Mouse (Mus musculus) thymus, postnatal 36 days (tissue): Measurements from ENCODE around the gene Osbpl3.

Source experiments
- DNase-seq, 2 experiments: peaks; one replicate each; pipeline ENCODE4 v3.0.0; 2022; ENCODE audit warnings: mixed read lengths in 2 of 2

Osbpl3 gene

DNA sequence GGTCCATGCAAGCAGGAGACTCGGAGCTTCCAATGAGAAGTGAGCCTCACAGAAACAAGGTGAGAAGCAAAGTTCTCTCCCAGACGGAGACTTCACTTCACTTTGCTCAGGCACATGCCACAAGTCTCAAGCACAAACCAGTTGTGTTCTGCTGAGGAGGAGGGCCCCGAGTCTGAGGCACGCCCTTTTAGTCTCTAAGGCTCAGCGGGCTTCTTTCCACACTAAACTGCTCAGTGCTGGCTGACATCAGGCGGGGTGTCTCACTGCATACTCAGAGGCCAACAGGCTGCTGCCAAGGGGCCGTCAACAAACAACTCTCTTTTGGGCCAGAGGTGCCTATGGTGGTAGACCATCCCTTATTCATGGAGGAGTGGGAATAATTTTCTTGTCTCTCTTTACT lies 127.1 kb downstream of the Osbpl3 start:
- no peak for DNase-seq

DNA sequence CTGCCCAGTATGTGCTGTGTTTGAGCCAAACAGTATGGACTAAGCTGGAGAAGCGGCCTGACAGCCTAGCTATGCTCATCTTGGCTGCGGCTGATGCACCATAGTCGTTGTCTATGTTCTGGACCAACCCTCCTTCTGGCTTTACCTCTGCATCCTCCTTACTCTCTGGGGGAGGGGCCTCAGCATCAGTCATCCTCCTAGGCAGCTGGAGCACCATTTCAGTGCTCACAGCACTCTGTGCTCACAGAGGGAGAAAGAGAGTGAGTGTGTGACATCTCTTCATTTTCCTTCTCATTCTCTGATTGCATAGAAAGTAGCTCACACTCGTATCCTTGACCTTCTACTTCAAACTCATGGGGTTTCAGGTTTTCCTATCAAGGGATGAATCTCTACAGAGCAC lies 129.8 kb downstream of the Osbpl3 start:
- no peak for DNase-seq

DNA sequence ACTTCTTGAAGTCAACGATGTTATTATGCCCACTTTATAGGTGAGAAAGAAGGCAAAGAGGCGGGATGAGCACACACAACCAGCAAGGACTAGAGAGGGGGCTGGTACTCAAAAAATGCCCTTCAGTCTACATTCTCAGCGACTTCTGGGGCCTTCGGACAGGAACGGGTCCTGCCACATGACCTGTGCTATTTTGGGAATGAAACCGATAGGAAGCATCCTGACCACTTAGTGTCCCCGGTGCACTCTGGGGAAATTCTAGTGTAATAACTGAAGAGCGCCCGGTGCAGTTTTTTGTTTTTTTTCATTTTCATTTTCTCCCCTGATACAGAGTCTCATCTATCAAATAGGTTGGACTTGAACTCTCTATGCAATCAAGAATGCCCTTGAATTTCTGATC lies 130.5 kb downstream of the Osbpl3 start:
- DNase-seq = no peak

DNA sequence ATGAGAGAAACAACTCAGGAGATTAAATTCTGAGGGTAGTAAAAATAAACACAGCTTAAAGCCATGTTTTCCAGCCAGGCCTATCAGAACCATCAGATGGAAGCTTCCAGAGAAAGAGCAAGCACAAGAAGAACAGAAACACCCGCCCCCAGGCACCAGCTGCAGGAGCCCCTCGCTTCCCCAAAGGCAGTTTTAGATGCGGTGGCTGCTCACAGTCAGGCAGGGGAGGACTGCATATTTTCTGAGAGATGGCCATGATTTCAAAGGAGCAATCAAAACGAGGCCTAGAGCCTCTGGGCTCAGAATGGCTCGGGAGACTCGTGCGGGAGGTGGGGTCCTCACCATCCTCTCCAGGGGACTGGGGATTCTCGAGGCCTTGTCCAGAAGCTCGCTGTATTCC lies 133.4 kb downstream of the Osbpl3 start:
- no peak for DNase-seq

DNA sequence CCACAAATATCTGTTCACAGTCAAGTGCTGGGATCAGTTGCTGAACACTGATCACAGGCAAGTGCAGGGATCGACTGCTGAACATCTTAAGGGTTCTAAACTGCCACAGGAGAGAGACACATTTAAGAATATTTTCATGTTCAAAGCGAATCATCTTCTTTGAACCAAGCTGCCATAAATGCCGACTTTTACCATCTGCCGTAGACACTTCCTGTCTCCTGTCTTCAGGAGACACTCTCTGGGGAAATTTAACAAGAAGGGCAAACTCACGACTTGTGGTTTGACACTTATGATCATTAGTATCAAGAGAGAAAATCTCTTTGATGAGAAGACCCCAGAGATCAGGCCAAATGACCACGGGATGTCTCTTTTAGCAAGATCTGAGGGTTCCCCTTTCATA lies 134.3 kb downstream of the Osbpl3 start:
- no peak for DNase-seq

DNA sequence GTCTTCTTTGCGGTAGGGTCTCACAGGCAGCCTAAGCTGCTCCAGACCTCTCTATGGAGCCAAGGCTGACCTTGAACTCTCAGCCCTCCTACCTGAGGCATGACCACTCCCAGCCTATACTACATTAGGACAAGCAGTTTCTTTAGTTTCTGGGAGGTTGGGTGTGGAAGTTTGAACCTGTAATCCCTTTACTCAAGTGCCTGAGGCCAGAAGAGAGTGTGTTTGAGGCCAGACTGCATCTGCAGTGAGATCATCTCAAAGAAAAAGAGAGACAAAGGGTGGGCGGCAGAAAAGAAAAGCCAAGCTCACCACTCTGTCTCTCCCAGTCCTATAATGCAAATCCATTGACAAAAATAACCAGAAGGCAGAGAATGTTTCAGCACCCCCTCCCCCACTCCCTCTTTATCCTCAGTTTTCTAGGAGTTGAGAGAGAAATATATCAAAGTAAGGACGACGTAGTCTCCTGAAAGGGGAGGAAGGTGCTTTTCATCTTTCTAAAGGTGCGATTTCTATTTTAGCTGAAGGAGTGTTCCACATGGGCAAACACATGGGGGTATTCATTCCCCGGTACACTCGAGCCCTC lies 137.3 kb downstream of the Osbpl3 start:
- DNase-seq = no peak

DNA sequence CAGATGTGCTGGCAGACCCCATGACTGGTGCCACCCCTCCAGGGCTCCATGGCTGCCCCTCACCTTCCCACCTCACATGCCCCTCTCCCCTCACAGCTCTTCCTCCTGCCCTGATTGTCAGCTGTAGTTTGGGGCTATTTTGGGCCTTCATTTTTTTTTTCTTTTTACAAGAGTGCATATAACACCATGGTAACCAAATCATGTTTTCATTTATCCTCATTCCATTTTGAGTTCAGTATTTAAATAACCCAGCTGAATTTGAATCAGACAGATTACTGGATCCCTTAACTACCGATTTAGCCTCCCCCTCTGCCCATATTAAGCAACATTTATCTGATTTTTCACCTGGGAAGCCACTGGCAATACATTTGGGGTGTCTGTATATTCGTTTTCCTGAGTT lies 137.9 kb downstream of the Osbpl3 start:
- DNase-seq = no peak

DNA sequence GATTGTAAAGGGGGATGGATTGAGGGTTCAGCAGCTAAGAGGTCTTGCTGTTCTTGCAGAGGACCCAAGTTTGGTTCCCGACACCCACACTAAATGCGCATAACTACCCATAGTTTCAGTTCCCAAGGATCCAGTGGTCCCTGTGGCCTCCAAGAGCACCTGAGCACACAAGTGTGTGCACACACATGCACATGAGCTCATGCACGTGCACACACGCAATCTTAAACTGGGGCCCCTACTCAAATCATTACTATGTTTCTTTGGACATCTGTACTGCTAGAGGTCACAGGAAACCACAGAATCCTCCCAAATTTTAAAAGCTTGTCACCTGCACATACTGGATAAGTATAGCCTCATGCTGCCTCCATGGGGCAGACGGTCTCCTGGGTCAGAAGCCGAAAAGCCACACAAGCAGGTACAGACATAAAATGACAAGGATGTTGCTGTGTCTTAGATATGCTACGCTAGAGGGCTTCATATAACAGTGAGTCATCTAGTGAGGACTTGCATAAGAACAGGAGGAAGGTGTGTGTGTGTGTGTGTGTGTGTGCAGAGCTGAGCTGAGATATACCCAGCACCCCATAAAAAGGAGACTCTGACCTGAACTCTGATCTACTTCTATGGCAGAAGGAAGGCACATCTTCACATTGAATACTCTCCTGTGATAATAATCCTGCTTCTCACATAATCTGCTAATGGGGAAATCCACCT lies 139.1 kb downstream of the Osbpl3 start:
- DNase-seq = no peak

DNA sequence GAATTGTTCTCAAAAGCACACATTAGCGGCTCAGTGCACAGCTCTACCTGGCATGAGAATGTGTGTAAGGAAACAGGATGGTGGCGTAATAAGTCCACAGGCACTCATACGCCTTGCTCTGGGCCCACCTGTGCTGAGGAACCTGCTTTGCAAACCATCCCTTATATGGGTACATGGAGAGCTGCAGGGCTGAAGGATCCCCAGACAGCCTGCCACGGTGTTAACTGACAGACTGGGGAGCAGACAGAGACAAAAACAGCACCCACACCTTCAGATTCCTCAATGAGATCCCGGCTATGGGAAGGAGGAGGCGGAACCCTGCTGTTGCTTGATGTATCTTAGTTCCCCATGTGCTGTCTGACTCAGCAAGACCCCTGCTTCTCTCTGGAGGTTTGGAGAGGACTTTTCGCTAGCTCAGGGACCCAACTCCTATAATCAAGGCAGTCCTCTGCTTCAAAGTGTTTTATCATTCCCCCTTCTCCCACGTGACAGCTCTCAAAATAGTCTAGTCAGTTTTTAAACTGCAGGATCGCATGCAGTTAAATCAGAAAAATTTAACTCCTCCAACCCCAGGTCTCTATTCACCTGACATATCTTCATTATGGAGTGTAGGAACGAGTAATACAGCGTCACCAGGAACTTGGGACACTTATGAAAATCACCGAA lies 141.5 kb downstream of the Osbpl3 start:
- DNase-seq = no peak

DNA sequence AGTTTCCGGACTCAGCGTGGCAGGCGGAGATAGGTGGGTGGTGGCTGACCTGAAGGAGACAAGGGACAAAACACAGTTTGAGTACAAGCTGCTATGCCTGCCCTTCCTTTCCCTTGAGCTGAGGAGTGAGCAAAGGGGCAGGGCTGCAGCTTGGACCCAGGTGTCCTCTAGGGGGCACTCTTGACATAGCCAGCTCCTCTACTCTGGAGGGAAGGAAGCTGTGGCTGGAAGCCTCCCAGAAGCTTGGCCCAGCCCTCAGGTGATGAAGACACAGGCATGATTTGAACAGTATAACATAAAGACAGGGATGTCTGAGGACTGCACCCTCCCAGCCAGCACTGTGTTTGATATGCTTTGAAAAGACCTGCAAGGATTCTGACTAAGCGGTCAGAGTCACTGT lies 143.4 kb downstream of the Osbpl3 start:
- peak; percentile 82 to 83 for DNase-seq

DNA sequence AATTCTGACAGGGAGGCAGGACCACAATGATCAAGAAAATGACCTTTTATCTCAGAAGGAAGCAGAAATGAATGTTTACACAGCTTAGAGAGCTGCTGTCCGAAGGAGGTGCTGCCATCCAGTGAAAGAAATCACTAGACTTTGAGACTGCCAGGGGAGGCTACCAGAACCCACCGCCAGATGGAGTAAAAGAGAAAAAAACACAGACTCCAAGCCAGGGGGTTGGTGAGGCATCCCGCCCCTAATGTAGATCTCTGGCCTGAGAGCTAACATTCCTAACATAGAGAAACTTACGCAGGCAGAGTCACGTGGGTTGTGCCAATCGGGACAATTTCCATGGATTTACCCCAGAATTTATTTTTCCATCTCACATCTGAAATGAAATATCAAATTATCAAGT lies 147.0 kb downstream of the Osbpl3 start:
- peak; percentile 24 to 29 for DNase-seq

DNA sequence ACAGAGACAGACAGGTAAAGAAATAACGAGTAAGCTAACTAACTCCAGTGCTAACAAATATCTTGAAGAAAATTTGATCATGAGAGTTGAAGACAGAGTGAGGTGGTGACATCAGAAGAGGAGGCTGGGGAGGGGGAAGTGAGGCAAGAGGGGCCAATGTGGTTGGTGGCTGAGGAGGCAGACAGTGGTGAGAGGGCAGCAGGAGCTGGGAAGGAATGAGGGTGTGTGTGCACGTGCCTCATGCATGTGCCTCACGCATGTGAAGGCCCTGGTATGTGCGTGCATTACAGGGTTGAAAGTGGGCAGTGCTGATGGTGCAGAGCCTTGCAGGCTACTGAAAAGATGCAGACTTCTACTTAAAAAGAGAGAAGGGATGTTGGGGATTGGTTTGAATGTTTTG lies 149.4 kb downstream of the Osbpl3 start:
- no peak for DNase-seq

DNA sequence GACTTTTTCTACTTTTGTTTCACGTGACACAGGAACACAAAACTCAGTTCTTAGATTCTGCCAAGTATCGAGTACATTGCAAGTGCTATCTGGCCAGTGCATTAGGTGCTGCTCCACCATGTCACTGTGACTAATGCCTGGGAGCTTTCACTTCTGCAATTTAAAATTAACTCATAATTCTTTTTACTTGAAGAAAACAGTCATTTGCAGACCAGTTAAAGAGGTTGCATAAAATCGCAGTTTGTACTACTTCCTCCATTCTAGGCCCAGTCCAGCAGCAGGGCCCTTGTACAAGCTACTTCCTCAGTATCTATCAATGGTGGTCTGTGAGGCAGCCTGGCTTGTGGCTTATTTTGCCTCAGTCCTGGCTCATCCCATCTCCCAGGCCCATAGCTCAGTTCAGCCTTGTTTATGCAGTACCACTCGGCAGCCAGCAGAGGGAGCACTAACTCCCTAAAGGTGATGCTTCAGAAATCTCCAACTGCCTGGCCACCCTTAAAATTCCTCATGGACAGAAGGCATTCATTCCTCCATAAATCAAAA lies 151.0 kb downstream of the Osbpl3 start:
- DNase-seq = peak; percentile 58 to 66

DNA sequence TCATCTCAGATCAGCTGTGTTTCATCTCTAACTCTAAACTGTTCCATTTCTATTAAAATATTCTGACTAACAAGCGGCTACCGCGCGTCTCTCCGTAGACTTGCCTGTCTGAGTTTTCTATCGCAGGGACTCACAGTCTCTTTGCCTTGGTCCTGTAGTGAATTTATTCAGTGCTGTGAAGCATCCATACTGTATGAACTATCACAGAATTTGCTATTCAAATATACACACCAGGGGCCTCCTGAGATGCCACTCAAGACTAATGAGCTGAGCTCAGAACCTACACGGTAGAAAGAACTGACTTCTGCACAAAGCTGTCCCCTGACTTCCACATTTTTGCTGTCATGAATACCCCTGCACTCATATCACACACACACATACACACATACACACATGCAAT lies 154.9 kb downstream of the Osbpl3 start:
- no peak for DNase-seq

DNA sequence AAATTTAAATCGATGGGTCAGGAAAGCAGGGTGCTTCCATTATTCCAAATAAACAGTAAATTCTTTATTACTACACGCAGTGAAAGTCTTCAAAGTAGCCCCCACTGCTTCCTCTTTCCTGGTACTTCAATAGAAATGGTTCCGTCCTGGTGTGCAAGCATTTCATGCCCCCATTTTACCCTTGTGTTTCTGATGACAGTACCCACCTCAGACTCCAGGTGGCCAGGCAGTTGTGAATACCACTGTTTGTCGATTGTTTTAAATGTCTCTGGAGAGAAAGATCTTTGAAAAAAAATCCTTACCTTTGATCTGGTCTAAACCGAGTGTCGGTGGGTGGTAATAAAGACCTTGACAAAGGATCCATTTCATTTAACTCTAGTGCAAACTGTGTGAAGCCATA lies 155.4 kb downstream of the Osbpl3 start:
- no peak for DNase-seq

DNA sequence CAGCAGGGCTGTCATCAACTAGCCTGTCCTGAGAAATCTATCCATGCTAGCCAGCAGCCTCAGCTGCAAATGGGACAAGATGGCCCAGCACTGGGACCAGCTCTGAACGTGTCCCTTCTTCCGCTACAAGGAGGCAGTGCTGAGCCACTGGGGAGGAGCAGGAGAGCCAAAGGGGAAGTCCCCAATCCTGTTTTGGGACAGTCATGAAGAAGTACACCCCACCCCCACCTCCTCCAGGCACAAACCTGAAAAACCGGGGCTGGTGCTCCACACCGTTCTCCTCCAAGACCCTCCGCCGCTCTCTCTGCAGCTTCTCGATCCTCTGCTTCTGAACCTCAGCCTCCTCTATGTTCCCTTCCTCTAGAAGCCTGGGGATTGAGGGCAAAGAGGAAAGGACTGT lies 156.9 kb downstream of the Osbpl3 start:
- no peak for DNase-seq

DNA sequence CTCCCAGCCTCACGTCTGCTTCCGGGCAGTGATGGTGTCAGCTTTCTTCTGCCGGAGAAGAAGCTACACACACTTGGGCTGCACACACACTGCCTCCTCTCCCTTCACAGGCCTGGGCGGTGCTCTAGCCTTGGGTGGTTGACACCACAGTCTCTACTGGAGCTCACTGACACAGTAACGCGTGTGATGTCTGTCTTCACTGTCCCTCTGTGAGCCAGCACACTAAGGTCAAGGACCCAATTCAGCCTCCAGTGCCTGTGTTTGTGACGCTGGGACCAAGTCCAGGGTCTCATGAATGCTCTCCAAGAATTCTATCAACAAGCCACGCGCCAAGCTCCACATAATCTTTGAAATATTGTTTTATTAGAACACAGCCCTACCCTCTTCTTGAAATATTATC lies 158.3 kb downstream of the Osbpl3 start:
- DNase-seq = no peak

DNA sequence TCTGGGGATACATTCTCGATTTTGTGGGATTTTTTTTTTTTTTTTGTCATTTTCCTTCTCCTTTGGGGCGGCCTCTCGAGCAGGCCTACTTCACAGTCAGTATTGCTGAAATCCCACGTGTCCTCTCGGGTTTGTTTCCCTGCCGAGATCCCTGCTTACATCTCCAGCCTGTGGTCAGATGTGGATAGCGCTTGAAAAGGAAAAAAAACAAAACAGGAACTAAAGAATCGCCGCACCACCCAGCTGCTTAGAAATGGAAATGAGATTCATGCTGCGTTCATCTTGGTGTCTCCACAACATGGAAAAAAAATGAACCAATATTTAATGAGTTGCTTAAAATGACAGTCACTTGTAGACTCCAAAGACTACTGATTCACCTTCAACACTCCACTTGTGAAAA lies 160.9 kb downstream of the Osbpl3 start:
- no peak for DNase-seq

DNA sequence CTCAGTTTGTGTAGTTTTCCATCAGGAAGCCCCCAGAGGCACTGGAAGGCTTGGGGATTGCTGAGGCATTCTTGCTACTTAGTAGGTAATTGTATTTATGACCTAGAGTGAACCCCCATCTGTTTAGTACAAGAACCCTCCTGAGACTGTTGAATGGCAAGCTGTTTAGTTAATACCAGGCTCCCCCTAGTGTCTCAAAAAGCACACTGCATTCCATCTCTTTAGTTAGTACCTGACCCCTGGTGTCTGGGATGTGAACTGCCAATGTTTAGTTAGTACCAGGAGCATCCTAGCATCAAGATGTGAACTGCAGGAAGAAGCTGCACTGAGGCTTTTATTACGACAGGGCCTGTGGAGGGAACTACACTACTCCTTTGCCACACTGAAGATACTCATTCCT lies 161.9 kb downstream of the Osbpl3 start:
- peak; percentile 52 to 72 for DNase-seq

DNA sequence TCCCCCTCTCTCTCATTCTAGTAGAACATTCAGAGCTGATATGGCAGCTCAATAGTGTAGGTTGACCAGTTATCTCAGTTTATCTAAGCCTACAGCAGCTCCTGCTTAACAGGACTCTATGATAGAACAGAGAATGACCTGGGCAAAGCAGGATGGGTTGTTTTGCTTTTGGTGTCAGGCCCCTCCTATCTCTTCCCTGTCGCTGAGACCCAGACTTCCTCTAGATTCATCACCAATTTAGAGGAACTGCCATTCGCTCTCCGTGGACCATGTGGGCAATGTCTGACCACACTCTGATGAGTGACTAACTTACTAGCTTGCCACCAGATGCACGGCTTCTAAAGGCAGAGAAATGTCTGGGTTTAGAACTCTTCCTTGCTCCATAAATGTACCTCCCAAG lies 164.4 kb downstream of the Osbpl3 start:
- no peak for DNase-seq

DNA sequence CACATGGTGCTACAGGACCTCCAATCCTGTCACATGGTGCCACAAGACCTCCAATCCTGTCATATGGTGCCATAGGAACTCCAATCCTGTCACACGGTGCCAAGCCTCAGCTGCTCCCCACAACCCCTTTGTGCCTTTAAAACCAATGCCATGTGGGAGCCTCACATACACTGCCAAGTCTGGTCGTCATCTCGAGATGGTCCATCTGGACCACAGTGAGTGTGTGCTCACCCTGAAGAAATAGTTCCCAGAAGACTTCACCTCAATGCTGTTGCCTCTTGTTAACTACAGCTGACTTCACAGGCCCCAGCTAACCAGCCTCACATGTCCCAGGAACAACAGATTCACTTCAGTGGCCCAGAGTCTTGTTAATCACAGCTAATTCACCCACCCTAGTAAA lies 169.1 kb downstream of the Osbpl3 start:
- no peak for DNase-seq

DNA sequence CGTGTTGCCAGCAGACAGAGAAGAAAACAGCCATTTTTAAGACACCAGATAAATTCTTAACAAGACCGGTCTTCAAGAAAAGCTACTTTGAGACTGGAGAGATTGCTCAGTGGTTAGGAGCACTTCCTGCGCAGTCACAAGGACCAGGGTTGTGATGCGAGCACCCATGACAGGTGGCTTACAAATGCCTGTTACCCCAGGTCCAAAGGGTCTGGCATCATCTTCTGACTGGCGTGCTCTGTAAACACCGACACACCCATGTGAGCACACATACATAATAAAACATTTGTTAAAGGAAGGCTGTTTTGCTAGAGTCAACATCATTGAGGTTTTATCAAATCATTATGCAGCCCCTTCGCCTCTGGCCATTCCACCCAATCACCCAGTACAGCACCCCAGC lies 176.4 kb downstream of the Osbpl3 start:
- no peak for DNase-seq

DNA sequence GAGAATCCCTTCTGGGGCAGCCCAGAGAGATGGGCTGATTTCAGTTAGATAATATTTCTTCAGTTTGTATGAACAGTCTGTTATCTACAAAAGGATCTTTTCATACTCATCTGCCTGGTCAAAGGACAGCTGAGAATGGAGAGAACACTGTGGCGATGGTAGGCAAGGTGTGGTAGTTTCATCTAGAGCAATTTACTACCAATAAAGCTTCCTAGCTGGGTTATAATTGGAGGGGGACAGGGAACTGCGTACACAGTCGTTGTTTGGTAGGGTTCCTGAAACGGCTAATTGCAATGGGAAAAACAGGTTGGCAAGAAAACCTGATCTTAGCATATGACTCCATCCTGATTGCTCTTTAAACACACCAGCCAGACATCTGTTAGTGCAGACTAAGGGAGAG lies 182.1 kb downstream of the Osbpl3 start:
- no peak for DNase-seq

DNA sequence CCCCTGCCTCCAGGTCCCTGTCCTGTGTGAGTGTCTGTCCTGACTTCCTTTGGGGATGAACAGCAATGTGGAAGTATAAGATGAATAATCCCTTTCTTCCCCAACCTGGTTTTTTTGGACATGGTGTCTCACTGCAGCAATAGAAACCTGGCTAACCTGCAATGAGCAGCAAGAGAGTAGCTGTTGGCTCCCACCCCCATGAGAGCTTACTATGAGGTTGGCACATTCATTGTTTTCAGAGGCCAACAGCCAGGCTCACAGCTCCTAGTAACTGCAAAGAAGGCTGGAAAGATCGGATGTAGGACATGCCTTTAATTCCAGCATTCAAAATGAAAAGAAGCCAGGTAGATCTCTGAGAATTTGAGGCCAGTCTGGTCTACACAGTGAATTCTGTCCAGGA lies 182.6 kb downstream of the Osbpl3 start:
- no peak for DNase-seq
